Mouse (Mus musculus): Measurements from ENCODE around the gene Slc29a3.

GRCm38 (mm10) chr10:60726896-60727295 lies 25.7 kb downstream of the Slc29a3 start:
- TF ChIP-seq POLR2A (IDR thresholded peaks at IDR 0.05; ENCODE audit: borderline replicate concordance, control insufficient read depth, low read depth, low read length) (no peak), CTCF (IDR thresholded peaks at IDR 0.05; ENCODE audit: control insufficient read depth, insufficient read depth, low read length) (no peak)
